Mouse (Mus musculus): Measurements from ENCODE around the gene Dclk2.
A peak's percentile ranks its signal among the peaks of the same experiment; 100 is the strongest.

Gene Dclk2

GRCm38 (mm10) chr3:86793720-86794191, 126.9 kb downstream of the Dclk2 start:
- peak; percentile 54 to 58 for DNase-seq

DNA sequence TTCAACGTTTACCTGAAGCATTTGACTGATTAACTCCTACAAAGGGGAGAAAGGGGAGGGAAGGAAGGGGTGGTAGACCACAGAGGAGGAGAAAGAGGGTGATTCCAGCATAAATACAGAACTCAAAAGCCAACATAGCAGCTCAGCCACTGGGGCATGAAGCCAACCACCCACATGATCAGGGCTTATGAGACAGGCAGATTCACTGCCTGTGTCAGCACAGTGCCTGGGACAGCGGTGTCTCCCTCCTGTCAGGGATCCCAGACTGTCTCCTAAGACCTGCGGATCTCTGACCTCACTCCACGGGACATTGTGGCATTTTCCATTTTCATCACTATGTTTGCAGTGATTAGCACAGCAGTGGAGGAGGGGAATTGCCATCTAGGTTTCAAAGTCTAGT, 127.4 kb downstream of the Dclk2 start:
- peak in 1 of 2 experiments; percentile 45 for DNase-seq

GRCm38 (mm10) chr3:86789752-86790151, 130.9 kb downstream of the Dclk2 start:
- DNase-seq, result peak; percentile 78 to 85

DNA sequence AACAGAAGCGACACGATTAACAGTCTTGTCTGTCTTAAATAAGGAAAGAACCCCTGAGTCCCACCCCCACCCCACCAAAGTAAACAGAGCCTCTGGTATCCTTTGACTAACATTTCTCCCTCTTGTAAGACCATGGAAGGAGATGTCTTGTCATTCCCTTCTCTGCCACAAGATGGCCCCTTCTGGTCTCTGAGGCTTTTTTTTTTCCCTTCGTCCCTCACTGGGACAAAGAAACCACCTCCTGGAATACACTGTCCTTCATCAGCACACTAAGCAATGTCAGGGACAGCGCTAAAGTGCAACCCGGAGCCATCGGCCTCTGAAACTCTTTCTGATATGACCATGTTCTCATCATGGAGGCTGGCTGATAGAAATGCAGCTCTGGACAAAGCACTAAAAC, 131.9 kb downstream of the Dclk2 start:
- DNase-seq, result peak; percentile 85 to 93

- no peak for DNase-seq
These were observed 133.1 kb downstream of the Dclk2 start for GRCm38 (mm10) chr3:86787423-86788123.

GRCm38 (mm10) chr3:86786845-86787351, 133.8 kb downstream of the Dclk2 start:
- DNase-seq, result peak; percentile 89

GRCm38 (mm10) chr3:86786280-86786679, 134.4 kb downstream of the Dclk2 start:
- DNase-seq, result peak; percentile 60 to 61

DNA sequence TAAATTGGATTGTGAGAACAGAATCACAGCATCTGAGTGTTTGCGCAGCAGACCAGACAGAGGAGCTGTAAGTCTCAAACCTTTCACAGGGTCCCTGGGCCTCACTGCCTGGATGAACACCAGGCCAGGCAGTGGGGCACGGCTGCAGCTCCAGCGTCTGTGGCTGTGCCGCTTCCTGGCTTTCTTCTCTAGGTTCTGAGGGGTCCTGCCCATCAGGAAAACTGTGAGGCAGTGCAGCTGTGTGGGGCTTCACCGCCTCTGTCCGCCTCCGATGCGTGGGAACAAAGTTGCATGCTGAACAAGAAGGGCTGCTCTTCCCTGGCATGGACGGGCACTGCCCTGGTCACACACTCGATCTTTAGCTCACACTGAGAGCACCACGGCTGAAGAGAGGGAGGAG, 135.7 kb downstream of the Dclk2 start:
- no peak for DNase-seq

- no peak for DNase-seq
These were observed 136.6 kb downstream of the Dclk2 start for GRCm38 (mm10) chr3:86784051-86784450.

- DNase-seq, result peak in 1 of 2 experiments; percentile 66
These were observed 140.9 kb downstream of the Dclk2 start for GRCm38 (mm10) chr3:86779704-86780103.

- DNase-seq, result no peak
These were observed 145.2 kb downstream of the Dclk2 start for GRCm38 (mm10) chr3:86775444-86775828.

DNA sequence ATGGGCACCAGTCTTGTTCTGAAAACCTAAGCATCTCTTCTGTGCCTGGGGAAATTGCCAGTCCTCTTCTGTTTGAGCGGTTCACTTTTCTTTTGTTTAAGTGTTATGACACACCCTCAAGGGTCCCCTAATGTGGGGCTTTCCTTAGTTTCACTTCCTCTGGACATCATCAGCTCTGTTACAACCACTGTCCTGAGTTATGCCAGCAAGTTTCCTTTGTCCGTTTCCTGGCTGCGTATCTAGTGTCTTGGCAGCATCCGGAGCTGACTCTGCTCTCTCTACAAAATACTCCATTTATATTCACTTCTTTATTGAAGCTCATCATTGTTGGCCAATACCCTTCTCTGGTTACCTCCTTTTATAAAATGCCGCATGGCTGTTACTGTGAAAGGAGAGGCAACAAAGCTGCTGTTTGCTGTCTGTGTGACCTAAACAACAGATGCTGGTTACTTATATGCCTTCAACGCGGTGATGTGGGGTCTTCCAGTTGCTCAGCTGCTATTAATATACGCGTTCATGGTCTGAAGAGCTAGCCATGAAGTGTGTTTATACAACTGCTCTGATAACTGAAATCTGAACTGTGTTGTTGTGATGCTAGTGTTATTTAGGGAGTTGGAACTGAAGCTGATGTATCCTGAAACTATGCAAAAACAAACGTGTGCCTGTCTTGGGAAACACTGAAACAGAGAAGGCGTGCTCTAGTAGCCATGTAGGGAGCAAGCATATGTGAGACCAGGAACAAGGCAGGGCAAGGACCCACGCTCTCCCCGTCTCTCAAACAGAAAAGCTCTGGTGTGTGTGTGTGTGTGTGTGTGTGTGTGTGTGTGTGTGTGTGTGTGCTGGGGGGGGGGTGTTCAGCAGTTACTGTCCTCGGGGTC, 145.8 kb downstream of the Dclk2 start:
- no peak for DNase-seq

DNA sequence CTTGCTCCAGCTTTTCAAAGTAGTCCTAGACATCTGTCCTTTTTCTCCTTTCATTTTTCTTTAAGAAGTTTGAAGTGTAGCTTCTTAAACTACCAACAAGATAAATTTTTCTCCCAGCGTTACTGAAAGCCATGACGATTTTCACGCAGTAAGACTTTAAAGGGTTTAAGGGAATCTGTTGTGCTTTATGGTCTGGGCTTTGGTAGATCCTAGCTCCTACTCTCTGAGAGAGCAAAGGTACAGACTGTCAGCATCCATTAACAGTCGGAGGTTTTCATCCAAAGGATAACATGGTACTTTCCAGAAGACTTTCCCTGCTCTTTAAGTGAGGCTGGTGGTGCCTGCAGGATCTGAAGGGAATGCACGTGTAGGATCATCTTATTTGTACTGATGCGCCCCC, 151.7 kb downstream of the Dclk2 start:
- no peak for DNase-seq

DNA sequence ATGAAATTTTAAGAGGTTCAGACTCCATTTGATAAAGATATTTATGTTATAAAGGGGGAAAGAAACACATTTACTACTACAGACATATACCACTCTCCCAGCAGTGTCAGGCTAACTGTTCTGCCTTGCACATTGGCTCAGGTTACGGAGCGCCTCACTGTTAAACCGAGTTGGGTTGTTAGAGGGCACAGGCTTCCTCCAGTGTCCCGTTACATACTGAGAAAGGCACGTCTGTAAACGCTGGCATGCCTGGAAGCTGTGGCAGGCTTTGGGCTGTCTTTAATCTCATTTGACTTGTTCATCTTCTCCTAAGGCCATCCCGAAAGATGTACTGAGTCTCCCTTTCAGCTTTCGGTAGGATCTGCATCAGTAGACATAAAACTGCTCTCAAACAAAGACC, 152.1 kb downstream of the Dclk2 start:
- DNase-seq, result no peak

DNA sequence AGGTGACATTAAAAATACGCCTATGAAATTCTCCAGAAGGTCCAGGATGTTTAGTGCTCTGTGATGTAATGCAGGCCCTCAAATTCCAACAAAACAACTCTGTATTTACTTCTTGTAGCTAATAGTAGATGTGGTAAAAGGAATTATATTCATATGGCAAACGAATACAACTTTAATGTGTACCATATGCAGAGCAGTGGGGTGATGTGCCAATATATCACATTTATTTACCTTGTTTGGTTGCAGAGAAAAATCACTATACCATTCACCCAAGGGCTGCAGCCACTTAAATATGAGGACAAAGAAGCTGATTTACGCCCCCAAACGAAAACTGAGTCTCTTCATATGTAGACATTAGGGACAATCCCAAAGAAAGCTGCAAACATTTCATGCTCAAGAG, 158.2 kb downstream of the Dclk2 start:
- DNase-seq, result no peak

DNA sequence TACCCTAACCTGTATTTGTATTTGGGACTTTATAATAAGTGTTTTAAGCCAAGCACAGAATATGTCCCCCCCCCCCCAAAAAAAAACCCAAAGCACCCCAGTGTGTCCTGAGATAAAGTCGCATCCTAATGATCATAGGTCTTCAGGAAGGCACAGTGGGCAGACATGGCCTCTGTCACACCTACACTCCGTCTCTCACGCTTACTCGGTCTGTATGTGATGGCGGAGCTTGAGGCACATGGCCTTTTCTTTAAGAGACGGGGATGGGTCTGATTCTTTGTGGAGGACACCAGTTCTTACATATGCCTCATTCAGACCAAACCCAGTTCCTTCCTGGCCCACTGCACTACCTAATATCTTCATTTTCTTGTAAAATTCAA, 158.6 kb downstream of the Dclk2 start:
- DNase-seq, result no peak

DNA sequence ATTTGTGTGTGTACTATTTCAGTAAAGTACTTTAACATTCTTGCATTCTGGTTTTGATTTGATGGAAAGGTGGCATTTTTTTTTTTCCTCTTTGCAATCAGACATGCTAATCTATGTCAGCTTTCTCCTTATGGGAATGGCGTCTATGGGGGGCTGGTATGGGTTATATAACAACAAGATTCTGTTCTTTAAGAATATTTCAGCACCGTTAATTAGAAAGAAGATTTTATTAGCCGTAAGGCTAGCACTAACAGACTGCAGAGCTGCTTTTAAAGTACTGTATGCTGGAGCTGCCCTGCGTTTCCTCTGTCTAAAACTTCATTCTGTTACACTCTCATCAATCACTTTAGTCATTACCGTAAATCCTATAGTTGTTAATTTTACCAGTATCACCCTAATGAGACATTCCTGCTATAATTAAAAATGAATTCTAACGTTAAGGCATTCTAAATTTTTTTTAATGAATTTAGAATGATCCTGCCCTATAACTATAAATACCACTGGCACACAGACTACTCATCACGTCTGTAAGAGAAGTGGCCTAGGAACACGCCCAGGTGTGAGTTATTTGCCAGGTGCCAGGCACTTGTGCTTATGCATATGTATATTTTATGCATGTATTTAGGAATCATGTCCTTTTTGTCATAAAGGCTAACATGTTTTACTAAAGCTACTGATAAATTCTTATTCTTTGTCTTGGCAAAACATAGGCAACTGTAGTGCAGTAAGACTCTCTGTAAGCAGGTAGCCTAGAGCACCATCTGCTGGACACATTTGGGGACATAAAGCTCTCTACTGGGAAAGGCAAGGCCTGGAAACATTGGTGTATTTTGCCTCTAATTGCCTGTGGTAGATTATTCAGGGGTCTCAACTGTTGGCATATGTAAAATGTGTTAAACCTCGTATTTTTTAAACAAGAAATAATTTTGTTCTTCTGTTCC, 159.3 kb downstream of the Dclk2 start:
- DNase-seq, result peak; percentile 89 to 91

DNA sequence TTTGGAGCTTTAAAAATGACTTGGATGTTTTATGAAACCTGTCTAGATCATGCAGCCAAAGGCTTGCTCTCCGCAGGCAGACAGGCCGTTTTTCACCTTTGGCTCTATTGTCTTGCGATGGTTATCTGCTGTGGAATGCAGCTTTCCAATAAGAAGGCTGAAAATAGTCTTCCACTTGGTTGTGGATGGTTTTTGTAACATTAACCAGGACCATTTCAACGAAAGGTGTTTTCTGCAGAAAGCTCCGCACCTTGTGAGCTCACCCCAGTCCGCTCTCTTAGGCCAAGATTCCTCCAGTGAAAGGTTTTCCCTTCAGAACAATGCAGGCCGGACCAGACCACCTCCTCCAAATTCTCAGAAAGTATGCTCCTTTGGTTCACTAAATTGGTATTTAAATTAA, 160.2 kb downstream of the Dclk2 start:
- DNase-seq, result no peak

- no peak for DNase-seq
These were observed 160.8 kb downstream of the Dclk2 start for GRCm38 (mm10) chr3:86759834-86760233.

DNA sequence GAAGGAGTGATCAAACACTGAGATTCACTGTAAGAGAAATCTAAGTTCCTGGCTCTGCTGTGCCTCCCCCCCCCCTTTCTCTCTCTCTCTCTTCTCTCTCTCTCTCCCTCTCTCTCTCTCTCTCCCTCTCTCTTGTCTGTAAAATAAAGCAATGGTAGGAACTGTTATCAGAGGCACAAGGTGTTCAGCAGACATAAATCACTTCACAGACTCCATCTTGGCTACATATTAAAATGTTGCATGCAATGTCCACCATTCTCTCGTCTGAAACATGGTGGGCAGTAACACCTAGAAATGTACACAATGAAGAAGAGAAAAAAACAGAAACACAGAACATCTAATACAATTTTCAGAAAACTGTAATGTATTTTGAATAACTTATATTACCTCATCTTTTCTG, 161.3 kb downstream of the Dclk2 start:
- DNase-seq, result no peak

GRCm38 (mm10) chr3:86758727-86759126, 161.9 kb downstream of the Dclk2 start:
- no peak for DNase-seq

DNA sequence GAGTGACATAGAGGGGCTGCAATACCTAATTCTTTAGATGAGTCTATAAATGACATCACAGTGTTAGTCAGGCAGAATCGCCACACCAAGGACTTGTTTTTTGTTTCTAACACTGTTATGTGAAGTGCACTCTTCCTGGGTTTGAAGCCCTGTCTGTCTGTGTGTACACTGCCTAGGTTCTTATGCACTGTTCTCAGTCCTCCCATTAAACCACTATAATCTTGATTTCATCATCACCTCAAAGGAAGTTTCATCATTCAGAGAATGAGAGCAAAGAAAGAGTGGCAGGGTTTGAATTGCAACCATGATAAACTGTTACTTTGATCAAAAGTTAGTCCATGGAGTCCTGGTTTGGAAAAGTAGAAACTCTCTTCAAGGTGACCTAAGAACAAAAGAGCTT, 164.1 kb downstream of the Dclk2 start:
- no peak for DNase-seq
